In genomic region chr11:96827062-96827581, GRCm38 (mm10) we compare ENCODE assay signal across 7 mouse cellular contexts. TPM values are rescaled to one million over a fixed set of nuclear protein-coding genes. Genes with fewer than 3 reads are reported as not detected.
DNase-seq lines count a peak whose midpoint lies in the region; ATAC-seq and TF ChIP-seq lines count a peak whose summit lies in the region.

No protein-coding gene starts in this region.

- peaks cover 13% of the 10 kb centered on the region for H3K36me3 ChIP-seq in heart, embryonic 11.5 days (ENCODE audit: control insufficient read depth, insufficient read depth, low read length)
- peaks cover 30% of the 10 kb centered on the region for H3K36me3 ChIP-seq in kidney, embryonic 15.5 days
- H3K36me3 ChIP-seq in midbrain, postnatal 0 days (ENCODE audit: insufficient read depth, low read length): peaks cover 7% of the 10 kb centered on the region; the same call in 1 of the 2 replicates

- H3K4me3 ChIP-seq in heart, embryonic 11.5 days (ENCODE audit: low read depth, low read length): peak overlapping the region; percentile 10
- H3K4me3 ChIP-seq in kidney, embryonic 15.5 days (replicated peaks): peak overlapping the region; percentile 50
- H3K4me3 ChIP-seq in midbrain, postnatal 0 days (ENCODE audit: low read depth, low read length): 0 out of 2 replicates have a peak overlapping the region, but pooled peaks have one; percentile 1

- H3K9ac ChIP-seq in heart, embryonic 11.5 days (ENCODE audit: low read depth, low read length): peak overlapping the region; percentile 47; the same call in 1 of the 2 replicates
- H3K9ac ChIP-seq in kidney, embryonic 15.5 days: 0 out of 2 replicates have a peak overlapping the region, but pooled peaks have one; percentile 18
- peak overlapping the region; percentile 34; the same call in 1 of the 2 replicates for H3K9ac ChIP-seq in midbrain, postnatal 0 days (replicated peaks; ENCODE audit: low read length, poor library complexity, severe bottlenecking)

- H3K4me2 ChIP-seq in heart, embryonic 11.5 days: peak overlapping the region; percentile 85
- peak overlapping the region; percentile 90 for H3K4me2 ChIP-seq in kidney, embryonic 15.5 days
- H3K4me2 ChIP-seq in midbrain, postnatal 0 days (ENCODE audit: low read depth, low read length, poor library complexity, severe bottlenecking): peak overlapping the region; percentile 36; the same call in 1 of the 2 replicates

- H3K4me1 ChIP-seq in heart, embryonic 11.5 days (ENCODE audit: control insufficient read depth, insufficient read depth, low read length): peaks cover 56% of the 10 kb centered on the region
- H3K4me1 ChIP-seq in kidney, embryonic 15.5 days: peaks cover 77% of the 10 kb centered on the region
- peaks cover 25% of the 10 kb centered on the region for H3K4me1 ChIP-seq in midbrain, postnatal 0 days (ENCODE audit: insufficient read depth, low read length)

- TF ChIP-seq CTCF in midbrain, postnatal 0 days (IDR thresholded peaks at IDR 0.05): no peak

- no peak for ATAC-seq in heart, embryonic 11.5 days (replicated peaks; ENCODE audit: insufficient number of reproducible peaks, low FRiP score, low TSS enrichment)
- ATAC-seq in kidney, embryonic 15.5 days (replicated peaks; ENCODE audit: low FRiP score): no peak
- ATAC-seq in midbrain, postnatal 0 days (ENCODE audit: low FRiP score): no peak

- intact Hi-C loops in left cerebral cortex, postnatal 14 days (cut with DNase I): loop anchor here (5.0 kb wide), 1 partner anchor 40 kb away; the partner anchor contains the start of gene Cbx1

- peak; percentile 10 for DNase-seq in right cerebral cortex, postnatal 25 days
- no peak for DNase-seq in right cerebral cortex, postnatal 10 days (ENCODE audit: low spot score in 2 of 2)
- no peak for DNase-seq in midbrain, postnatal 0 days (ENCODE audit: low spot score)
- no peak for DNase-seq in adipocyte (ENCODE audit: low spot score)
- no peak for DNase-seq in left cerebral cortex, postnatal 14 days (ENCODE audit: low spot score in 2 of 2)

- WGBS in heart, embryonic 11.5 days (ENCODE audit: insufficient replicate concordance): 78% methylated on average over 12 of the region's 12 CpGs
- WGBS in kidney, embryonic 15.5 days: 72% methylated on average over 12 of the region's 12 CpGs
- WGBS in midbrain, postnatal 0 days: 79% methylated on average over 12 of the region's 12 CpGs

- no peaks in the 10 kb centered on the region for H3K27me3 ChIP-seq in heart, embryonic 11.5 days (ENCODE audit: control insufficient read depth, insufficient read depth, low read length)
- H3K27me3 ChIP-seq in kidney, embryonic 15.5 days: no peaks in the 10 kb centered on the region
- no peaks in the 10 kb centered on the region for H3K27me3 ChIP-seq in midbrain, postnatal 0 days (ENCODE audit: insufficient read depth, low read length)

- peak overlapping the region; percentile 10; the same call in 1 of the 2 replicates for H3K27ac ChIP-seq in heart, embryonic 11.5 days (ENCODE audit: low read depth, low read length)
- peak overlapping the region; percentile 90 for H3K27ac ChIP-seq in kidney, embryonic 15.5 days
- H3K27ac ChIP-seq in midbrain, postnatal 0 days (ENCODE audit: low read depth, low read length): no peak overlapping the region

- H3K9me3 ChIP-seq in heart, embryonic 11.5 days (replicated peaks; ENCODE audit: control insufficient read depth, low read length): no peaks in the 10 kb centered on the region
- no peaks in the 10 kb centered on the region for H3K9me3 ChIP-seq in kidney, embryonic 15.5 days (replicated peaks)
- H3K9me3 ChIP-seq in midbrain, postnatal 0 days (ENCODE audit: low read length): no peaks in the 10 kb centered on the region

RNA-seq across cellular contexts. Expression of gene Nfe2l1, which starts 2.6 kb away (rescaled TPM):
- 36.5 and 44.0 TPM in 2 replicates for polyA plus RNA-seq in heart, embryonic 11.5 days (2014; fragmentation: Nextera tagmentation; extraction: Ambion mirVana)
- 78.5 and 82.1 TPM in 2 replicates for polyA plus RNA-seq in kidney, embryonic 15.5 days (2015; fragmentation: Nextera tagmentation; extraction: Ambion mirVana)
- total RNA-seq in midbrain, postnatal 0 days (2014; rRNA removed): 86.0 and 88.0 TPM in 2 replicates
- polyA plus RNA-seq in midbrain, postnatal 0 days (2015; fragmentation: Nextera tagmentation; extraction: Ambion mirVana): 64.5 and 68.9 TPM in 2 replicates
- 100 to 1,000 TPM; 205 to 209 TPM for total RNA-seq in left cerebral cortex, postnatal 14 days (2021)

RNA-seq across cellular contexts. Expression of gene Copz2, which starts 22.5 kb away (rescaled TPM):
- polyA plus RNA-seq in heart, embryonic 11.5 days (2014; fragmentation: Nextera tagmentation; extraction: Ambion mirVana): 102 and 105 TPM in 2 replicates
- polyA plus RNA-seq in kidney, embryonic 15.5 days (2015; fragmentation: Nextera tagmentation; extraction: Ambion mirVana): 117 and 121 TPM in 2 replicates
- total RNA-seq in midbrain, postnatal 0 days (2014; rRNA removed): 12.7 and 12.9 TPM in 2 replicates
- polyA plus RNA-seq in midbrain, postnatal 0 days (2015; fragmentation: Nextera tagmentation; extraction: Ambion mirVana): 16.7 and 20.3 TPM in 2 replicates
- total RNA-seq in left cerebral cortex, postnatal 14 days (2021): 1 to 10 TPM; 2.7 to 3.2 TPM

RNA-seq across cellular contexts. Expression of gene Cbx1, which starts 38.2 kb away (rescaled TPM):
- polyA plus RNA-seq in heart, embryonic 11.5 days (2014; fragmentation: Nextera tagmentation; extraction: Ambion mirVana): 50.7 and 60.0 TPM in 2 replicates
- 136 and 154 TPM in 2 replicates for polyA plus RNA-seq in kidney, embryonic 15.5 days (2015; fragmentation: Nextera tagmentation; extraction: Ambion mirVana)
- total RNA-seq in midbrain, postnatal 0 days (2014; rRNA removed): 29.0 and 38.1 TPM in 2 replicates
- polyA plus RNA-seq in midbrain, postnatal 0 days (2015; fragmentation: Nextera tagmentation; extraction: Ambion mirVana): 47.6 and 53.2 TPM in 2 replicates
- total RNA-seq in left cerebral cortex, postnatal 14 days (2021): 10 to 100 TPM; 47.0 to 50.1 TPM

RNA-seq across cellular contexts. Expression of gene Snx11, which starts 49.8 kb away (rescaled TPM):
- polyA plus RNA-seq in heart, embryonic 11.5 days (2014; fragmentation: Nextera tagmentation; extraction: Ambion mirVana): 6.8 and 7.0 TPM in 2 replicates
- polyA plus RNA-seq in kidney, embryonic 15.5 days (2015; fragmentation: Nextera tagmentation; extraction: Ambion mirVana): 19.2 and 20.4 TPM in 2 replicates
- 61.6 and 61.9 TPM in 2 replicates for total RNA-seq in midbrain, postnatal 0 days (2014; rRNA removed)
- 36.6 and 38.9 TPM in 2 replicates for polyA plus RNA-seq in midbrain, postnatal 0 days (2015; fragmentation: Nextera tagmentation; extraction: Ambion mirVana)
- 10 to 100 TPM; 39.0 to 44.2 TPM for total RNA-seq in left cerebral cortex, postnatal 14 days (2021)

Comparison
In these comparisons a context has a peak if more than half of its experiments do, and no peak if none do; other contexts are left out.
1. H3K4me2 ChIP-seq: peak in every context shown above with its lines; median percentile 90 in kidney, embryonic 15.5 days; 85 in heart, embryonic 11.5 days; 36 in midbrain, postnatal 0 days.